Mouse (Mus musculus): ENCODE data around the gene B4galt5. TPM values are rescaled to one million over a fixed set of nuclear protein-coding genes. Genes with fewer than 3 reads are reported as not detected.

Gene B4galt5
- total RNA-seq, 2 experiments from 2014 or later = 6.9 to 7.9 TPM

DNA sequence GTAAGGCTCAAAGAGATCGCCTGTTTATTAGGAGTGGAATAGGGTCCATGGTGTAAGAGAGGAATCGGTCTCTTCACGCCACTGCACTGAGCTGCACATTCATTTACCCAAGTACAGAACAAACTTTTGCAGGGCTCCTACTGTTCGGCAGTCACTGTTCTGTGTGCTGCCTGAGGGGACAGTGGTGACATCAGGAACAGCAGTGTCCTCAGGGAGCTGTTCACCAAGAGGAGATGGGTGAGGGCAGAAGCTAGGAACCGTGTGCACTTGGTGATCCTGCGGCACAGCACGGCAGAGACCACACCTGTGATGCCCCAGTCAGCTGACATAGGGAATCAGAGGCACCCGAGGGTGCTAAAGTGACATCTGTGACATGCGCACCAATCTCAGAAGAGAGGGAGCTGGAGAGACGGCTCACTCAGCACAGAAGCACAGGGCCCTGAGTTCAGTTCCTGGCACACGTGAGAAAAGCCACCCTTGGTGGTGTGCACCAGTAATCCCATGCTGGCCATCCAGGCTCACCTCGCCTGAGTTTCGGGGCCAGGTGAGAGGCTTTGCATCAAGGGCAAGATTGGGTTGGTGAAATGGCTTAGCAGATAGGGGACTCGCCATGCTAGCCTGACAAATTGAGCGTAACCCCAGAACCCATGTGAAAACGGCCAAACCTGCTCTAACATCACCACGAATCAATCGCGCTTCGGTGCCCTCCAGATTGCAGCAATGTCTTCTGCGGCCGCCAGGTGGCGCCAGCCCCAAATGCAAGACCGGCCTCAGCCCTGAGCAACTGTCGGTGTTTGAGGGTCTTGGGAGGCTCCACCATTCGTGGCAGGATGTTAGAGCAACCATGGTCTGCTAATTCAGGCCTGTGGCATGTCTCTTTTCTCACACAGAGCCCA is 68.6 kb downstream of the B4galt5 start:
- DNase-seq (ENCODE audit: low spot score) = peak; percentile 56

DNA sequence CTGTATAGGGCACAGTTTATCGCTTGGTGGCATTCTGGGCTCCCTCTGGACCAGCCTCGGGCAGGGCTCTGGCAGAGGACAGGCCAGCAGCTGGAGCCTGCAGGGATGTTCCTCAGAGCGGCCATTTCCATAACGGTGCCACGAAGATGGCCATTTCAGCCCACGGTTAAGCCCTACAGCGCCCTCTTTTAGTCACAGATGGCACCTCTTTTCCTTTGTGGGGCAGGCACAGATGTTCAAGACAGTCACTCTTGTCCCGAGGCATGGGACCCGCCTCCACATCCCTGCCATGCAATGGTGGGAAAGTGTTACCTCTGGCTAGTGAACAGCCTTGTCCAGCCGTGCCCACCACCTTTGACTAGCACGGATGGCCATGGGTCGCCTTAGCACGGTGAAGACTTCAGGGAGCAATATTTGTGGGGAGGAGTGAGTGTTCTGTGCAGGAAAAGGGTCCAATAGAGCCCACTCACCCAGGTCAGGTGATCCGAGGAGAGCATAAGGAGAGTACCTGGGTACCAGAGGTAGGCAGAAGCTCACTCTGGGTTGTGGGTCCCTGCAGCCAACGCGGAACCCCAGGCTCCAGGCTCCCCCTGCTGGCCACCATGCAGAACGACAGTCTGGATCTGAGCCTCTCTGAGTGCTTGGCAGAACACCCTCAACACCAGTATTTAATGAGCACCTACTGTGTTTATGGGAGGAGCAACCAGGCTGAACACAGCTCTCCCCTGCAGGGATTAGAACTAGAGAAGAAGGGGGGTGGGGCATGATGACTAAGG is 70.0 kb downstream of the B4galt5 start:
- DNase-seq (ENCODE audit: low spot score) = peak; percentile 70

- DNase-seq (ENCODE audit: low spot score) = no peak
Measured at GRCm38 (mm10) chr2:167278011-167278410, 71.0 kb downstream of the B4galt5 start.

DNA sequence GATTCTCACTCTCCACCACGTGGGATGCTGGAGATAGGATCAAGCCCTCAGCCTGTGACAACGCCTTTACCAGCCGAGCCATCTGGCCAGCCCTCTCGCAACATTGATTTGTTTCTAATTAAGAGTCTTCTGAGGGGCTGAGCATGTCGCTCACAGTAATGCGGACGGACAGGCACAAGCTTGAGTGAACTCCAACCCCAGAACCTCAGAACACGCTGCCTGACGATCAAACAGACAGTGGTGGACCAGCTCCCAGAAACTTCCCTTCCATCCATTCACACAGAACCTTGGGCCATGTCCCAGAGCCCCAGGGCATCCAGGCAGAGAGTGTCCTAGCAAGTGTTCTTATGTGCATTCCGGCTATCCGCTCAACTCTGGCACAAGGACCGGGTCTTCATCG is 72.0 kb downstream of the B4galt5 start:
- no peak for DNase-seq (ENCODE audit: low spot score)

DNA sequence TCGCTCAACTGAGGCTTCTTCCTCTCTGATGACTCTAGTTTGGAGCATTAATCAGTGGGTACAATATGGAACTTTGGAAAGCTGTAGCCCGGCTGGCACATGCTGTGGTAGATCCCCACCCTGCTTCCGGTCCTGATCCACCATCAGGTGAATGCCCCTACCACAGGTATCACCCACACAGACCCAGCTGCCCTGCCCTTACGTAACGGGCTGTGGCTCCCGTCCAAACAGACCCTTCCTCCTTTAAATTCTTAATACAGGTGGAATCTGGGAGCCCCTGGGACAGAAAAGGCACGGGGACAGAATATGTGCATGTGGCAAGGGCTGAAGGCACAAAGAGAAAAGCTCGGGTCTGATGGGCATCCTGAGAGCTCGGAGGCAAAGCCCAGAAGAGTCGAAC is 73.1 kb downstream of the B4galt5 start:
- no peak for DNase-seq (ENCODE audit: low spot score)

GRCm38 (mm10) chr2:167274713-167275465 is 74.1 kb downstream of the B4galt5 start:
- DNase-seq (ENCODE audit: low spot score) = no peak

DNA sequence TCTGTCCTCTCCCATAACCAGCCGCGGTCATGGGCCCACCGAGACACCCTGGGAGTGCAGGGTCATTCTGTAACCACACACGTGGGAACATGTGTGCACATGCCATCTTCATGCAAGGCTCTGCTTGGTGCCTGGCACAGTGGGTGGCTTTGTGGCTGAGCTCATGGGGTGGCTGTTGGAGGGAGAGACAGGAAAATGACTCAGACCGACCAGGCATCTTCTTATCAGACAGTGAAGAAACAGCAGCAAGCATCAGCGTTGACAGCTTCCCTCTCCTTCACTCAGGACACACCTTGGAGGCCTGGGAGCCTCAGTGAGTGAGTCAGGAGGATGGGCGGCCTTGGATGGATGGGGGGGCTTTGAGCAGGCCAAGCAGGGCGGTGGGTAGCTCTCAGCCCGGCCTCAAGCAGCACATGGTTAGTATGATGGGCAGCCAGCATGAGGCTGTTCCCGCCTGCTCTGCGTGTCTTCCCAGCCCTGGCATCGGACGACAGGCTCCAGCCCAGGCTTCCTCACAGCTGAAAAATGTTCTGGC is 75.7 kb downstream of the B4galt5 start:
- peak; percentile 1 for DNase-seq (ENCODE audit: low spot score)

GRCm38 (mm10) chr2:167272706-167273105 is 76.3 kb downstream of the B4galt5 start:
- DNase-seq (ENCODE audit: low spot score) = peak; percentile 0

- no peak for DNase-seq (ENCODE audit: low spot score)
Measured at GRCm38 (mm10) chr2:167271121-167271521, 77.9 kb downstream of the B4galt5 start.

- no peak for DNase-seq (ENCODE audit: low spot score)
Measured at GRCm38 (mm10) chr2:167270496-167270895, 78.5 kb downstream of the B4galt5 start.

DNA sequence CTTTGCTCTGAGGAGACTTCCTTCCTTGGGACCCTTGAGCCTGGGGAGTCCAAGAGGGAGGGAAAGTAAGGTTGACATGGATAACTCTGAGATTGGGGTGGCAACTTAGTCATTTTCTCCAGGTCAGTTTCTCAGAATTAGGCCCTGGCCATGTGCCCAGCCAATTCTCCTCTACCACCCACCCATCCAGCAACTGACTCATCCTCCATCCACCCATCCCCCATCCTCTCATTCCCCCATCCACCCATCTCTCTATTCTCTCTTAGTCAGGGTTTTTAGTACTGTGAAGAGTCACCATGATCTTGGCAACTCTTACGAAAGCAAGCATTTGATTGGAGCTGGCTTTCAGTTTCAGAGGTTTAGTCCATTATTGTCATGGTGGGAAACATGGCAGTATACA is 80.3 kb downstream of the B4galt5 start:
- DNase-seq (ENCODE audit: low spot score) = no peak

DNA sequence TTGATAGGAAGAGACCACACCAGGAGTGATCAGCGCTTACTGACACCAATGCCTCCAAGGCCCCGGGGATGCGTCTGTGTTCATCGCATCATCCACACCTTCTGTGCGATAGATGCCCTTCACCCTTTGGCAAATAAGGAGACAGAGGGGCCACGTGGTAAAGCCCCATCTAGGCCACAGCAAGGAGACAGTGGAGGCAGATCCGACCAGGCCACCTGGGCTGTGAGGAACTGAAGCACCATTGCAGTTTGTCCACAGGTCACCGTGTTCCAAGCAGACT is 80.6 kb downstream of the B4galt5 start:
- DNase-seq (ENCODE audit: low spot score) = no peak

DNA sequence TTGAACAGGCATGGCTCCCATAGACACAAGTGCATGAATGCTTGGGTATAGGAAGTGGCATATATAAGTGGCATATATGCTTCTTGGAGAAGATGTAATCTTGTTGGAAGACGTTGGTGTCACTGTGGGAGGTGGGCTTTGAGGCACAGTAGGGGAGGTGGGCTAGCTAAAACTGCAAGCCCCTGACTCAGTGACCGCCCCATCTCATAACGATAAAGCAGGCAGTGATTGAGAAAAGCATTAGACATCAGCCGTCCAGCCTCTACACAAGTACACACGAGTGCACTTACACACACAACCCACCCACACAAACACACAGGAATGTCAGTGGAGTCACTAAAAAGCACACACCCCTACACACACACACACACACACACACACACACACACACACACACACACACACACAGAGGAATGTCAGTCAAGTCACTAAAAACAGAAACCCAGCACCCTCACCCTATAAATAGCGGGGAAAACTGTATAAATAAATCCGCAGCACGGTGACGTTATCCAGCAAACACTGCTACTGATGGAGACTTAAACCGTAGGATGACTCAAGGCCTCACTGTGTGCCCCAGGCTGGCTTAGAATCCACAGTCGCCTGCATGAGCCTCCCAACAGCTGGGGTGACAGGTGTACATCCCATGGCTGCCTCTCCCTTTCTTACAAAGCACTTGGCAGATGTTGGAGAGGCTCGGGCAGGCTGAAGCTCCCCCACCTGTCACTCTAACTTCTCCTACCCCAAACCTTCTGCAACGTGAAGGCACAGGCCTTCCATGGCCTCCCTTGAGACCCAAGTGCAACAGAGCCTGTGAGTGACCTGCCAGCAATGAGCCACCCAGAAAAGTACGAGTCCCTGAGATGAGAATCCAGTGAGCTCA is 81.2 kb downstream of the B4galt5 start:
- DNase-seq (ENCODE audit: low spot score) = peak; percentile 67

DNA sequence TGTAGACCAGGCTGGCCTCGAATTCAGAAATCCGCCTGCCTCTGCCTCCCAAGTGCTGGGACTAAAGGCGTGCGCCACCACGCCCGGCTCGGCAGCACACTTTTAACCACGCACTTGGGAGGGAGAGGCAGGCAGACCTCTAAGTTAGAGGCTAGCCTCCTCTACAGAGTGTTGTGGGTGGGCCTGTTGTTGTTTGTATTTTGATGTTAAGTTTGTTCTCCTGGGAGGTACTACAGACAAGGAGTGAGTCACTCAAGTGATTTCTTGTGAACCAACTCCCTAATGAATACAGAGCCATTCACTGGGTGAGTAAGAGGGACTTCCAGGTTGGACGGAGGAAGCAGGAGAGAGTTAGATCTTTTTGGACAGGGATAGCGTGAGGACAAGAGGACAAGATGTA is 82.8 kb downstream of the B4galt5 start:
- DNase-seq (ENCODE audit: low spot score) = peak; percentile 0

- DNase-seq (ENCODE audit: low spot score) = peak; percentile 0
Measured at GRCm38 (mm10) chr2:167265806-167266205, 83.2 kb downstream of the B4galt5 start.

GRCm38 (mm10) chr2:167265021-167265420 is 84.0 kb downstream of the B4galt5 start:
- no peak for DNase-seq (ENCODE audit: low spot score)

- no peak for DNase-seq (ENCODE audit: low spot score)
Measured at GRCm38 (mm10) chr2:167263931-167264330, 85.1 kb downstream of the B4galt5 start.

- no peak for DNase-seq (ENCODE audit: low spot score)
Measured at GRCm38 (mm10) chr2:167263040-167263810, 85.8 kb downstream of the B4galt5 start.

DNA sequence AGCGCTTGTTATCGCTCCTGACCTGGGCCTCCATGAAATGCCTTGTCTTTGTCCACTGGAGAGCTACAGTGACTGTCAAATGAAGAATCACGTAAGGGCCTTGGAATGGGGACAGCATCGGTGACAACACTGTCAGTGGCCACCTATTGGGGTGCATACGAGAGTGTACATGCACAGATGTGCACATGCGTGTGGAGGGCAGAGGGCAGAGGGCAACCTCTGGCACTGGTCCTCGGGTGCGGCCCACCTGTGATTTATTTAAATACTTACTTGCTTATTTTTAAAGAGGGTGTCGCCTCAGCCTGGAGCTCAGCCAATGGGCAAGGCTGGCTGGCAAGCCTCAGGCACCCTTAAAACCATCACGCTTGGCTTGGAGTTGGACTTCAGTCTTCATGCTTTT is 86.5 kb downstream of the B4galt5 start:
- no peak for DNase-seq (ENCODE audit: low spot score)

- DNase-seq (ENCODE audit: low spot score) = no peak
Measured at GRCm38 (mm10) chr2:167261106-167261505, 87.9 kb downstream of the B4galt5 start.

Measured in gastrocnemius, adult 18-20 months (tissue).